ENCODE assay signal across 24 mouse cellular contexts in genomic region chr14:31994021-31994420, GRCm38 (mm10). TPM values are rescaled to one million over a fixed set of nuclear protein-coding genes. Genes with fewer than 3 reads are reported as not detected.
DNase-seq lines count a peak whose midpoint lies in the region; ATAC-seq lines count a peak whose summit lies in the region.
"Had no signal": no experiment of that assay in that cellular context is flagged by ENCODE, and none has a peak within 500 bp of the region (broad histone marks: within the 10 kb centered on the region; RNA-seq: fewer than 3 reads in every experiment).

No protein-coding gene starts in this region.

- no peak overlapping the region for H3K27ac ChIP-seq in midbrain, embryonic 15.5 days
- H3K27ac ChIP-seq: embryonic facial prominence, embryonic 12.5 days; forebrain, embryonic 15.5 days; hindbrain, embryonic 10.5 days; hindbrain, postnatal 0 days; neural tube, embryonic 15.5 days; stomach, postnatal 0 days had no signal

- WGBS in midbrain, embryonic 15.5 days = 57% methylated on average over 8 of the region's 8 CpGs

- DNase-seq in heart, adult 11 months = peak; percentile 97
- DNase-seq in heart, postnatal 4 days = no peak
- DNase-seq in kidney, adult 9 months = peak; percentile 31
- no peak for DNase-seq in kidney, postnatal 10 days
- peak; percentile 12 for DNase-seq in retina, postnatal 1 day
- DNase-seq in retina, embryonic 14.5 days (ENCODE audit: low spot score) = no peak
- no peak for DNase-seq in testis, postnatal 10 days (ENCODE audit: low spot score)
- DNase-seq: B cell, adult 2 months; cerebellum, adult 8-10 months; midbrain, embryonic 14.5 days; right cerebral cortex, postnatal 25 days; thymus, postnatal 14 days had no signal

- no peaks in the 10 kb centered on the region for H3K27me3 ChIP-seq in midbrain, embryonic 15.5 days (replicated peaks)
- H3K27me3 ChIP-seq: embryonic facial prominence, embryonic 12.5 days; forebrain, embryonic 15.5 days; neural tube, embryonic 15.5 days had no signal

- no peak overlapping the region for H3K4me2 ChIP-seq in midbrain, embryonic 15.5 days
- H3K4me2 ChIP-seq: embryonic facial prominence, embryonic 12.5 days; forebrain, embryonic 15.5 days; heart, embryonic 11.5 days; neural tube, embryonic 15.5 days had no signal

- no peak overlapping the region for H3K4me3 ChIP-seq in midbrain, embryonic 15.5 days
- H3K4me3 ChIP-seq: embryonic facial prominence, embryonic 12.5 days; forebrain, embryonic 15.5 days; hindbrain, embryonic 10.5 days; megakaryocyte, embryonic 14.5 days; neural tube, embryonic 15.5 days had no signal

- no peaks in the 10 kb centered on the region for H3K4me1 ChIP-seq in midbrain, embryonic 15.5 days
- H3K4me1 ChIP-seq: embryonic facial prominence, embryonic 12.5 days; forebrain, embryonic 15.5 days; hindbrain, embryonic 10.5 days; megakaryocyte, embryonic 14.5 days; neural tube, embryonic 15.5 days had no signal

- H3K9me3 ChIP-seq in midbrain, embryonic 15.5 days = no peaks in the 10 kb centered on the region
- H3K9me3 ChIP-seq: embryonic facial prominence, embryonic 12.5 days; forebrain, embryonic 15.5 days; hindbrain, embryonic 10.5 days; neural tube, embryonic 15.5 days had no signal

- no peak overlapping the region for H3K9ac ChIP-seq in midbrain, embryonic 15.5 days
- H3K9ac ChIP-seq: embryonic facial prominence, embryonic 12.5 days; forebrain, embryonic 15.5 days; neural tube, embryonic 15.5 days had no signal

- no peaks in the 10 kb centered on the region for H3K36me3 ChIP-seq in midbrain, embryonic 15.5 days (replicated peaks)
- H3K36me3 ChIP-seq: embryonic facial prominence, embryonic 12.5 days; forebrain, embryonic 15.5 days; hindbrain, embryonic 10.5 days; neural tube, embryonic 15.5 days had no signal

- no peak for ATAC-seq in midbrain, embryonic 15.5 days (replicated peaks)
- ATAC-seq: forebrain, embryonic 15.5 days; hindbrain, postnatal 0 days; intestine, postnatal 0 days; lung, postnatal 0 days had no signal

RNA-seq across cellular contexts. Expression of gene Galnt15, which starts 34.8 kb away (rescaled TPM):
- total RNA-seq in heart, postnatal 4 days (2021) = 1 to 10 TPM; 3.0 TPM
- 0.40 and 0.46 TPM in 2 replicates for polyA plus RNA-seq in midbrain, embryonic 15.5 days (2015; fragmentation: Nextera tagmentation; extraction: Ambion mirVana)
- total RNA-seq: common myeloid progenitor, adult 5-6 weeks had no signal

Comparison
In these comparisons a context has a peak if more than half of its experiments do, and no peak if none do; other contexts are left out.
1. DNase-seq: peak in heart, adult 11 months (single experiment), kidney, adult 9 months (single experiment) and retina, postnatal 1 day (single experiment); none in heart, postnatal 4 days (single experiment), kidney, postnatal 10 days (single experiment), retina, embryonic 14.5 days (single experiment) and testis, postnatal 10 days (single experiment).